Mouse (Mus musculus) layer of hippocampus, adult 8-10 months (tissue): ENCODE measurements around the gene A4galt. TPM values are rescaled to one million over a fixed set of nuclear protein-coding genes. Genes with fewer than 3 reads are reported as not detected.

Source experiments
- DNase-seq, 2 experiments: peaks; one replicate each; pipeline ENCODE4 v3.0.0; 2022; ENCODE audit warnings: low spot score in 2 of 2
- total RNA-seq, 4 experiments: library from RNA; stranded (reverse); gene quantifications; 2 replicates each; pipeline ENCODE4 v1.2.4; 2022

A4galt gene
- total RNA-seq, 4 experiments from 2014 or later, result 3.7 to 4.5 (median 4.3) TPM

DNA sequence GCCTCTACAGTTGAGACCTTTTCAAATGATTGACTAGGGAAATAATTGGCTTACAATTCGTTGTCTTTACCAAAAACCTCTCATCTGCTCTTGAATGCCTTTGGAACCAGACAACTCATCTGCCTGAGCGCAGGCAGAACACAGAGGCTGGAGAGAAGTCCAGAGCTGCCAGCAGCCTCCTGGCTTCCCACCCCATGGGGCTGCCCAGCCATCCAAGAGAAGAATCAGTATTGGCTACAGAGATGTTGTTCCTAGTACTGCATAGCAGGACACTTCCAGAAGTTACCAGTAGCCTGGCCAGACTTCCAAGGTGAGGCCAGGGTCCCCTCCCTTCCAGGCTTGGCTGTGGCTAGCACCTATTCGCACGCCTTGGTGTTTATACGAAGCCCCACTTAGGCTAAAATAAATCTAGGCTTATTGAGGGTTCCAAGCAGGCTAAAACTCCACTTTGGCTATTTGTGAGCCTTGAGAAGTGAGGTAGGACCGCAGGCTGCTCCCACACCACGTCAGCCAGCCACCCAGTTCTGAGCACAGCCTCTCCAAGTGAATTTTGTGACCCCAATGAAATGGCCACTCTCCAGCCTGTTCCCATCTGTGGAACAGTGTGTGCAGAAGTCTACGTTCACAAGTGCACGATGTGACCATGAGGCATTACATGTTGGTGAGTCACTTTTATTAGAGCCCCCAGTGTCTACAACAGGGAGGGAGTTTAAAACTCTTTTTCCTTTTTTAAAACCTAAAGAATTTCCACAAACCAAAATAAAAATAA lies 25.3 kb downstream of the A4galt start:
- DNase-seq, result no peak

DNA sequence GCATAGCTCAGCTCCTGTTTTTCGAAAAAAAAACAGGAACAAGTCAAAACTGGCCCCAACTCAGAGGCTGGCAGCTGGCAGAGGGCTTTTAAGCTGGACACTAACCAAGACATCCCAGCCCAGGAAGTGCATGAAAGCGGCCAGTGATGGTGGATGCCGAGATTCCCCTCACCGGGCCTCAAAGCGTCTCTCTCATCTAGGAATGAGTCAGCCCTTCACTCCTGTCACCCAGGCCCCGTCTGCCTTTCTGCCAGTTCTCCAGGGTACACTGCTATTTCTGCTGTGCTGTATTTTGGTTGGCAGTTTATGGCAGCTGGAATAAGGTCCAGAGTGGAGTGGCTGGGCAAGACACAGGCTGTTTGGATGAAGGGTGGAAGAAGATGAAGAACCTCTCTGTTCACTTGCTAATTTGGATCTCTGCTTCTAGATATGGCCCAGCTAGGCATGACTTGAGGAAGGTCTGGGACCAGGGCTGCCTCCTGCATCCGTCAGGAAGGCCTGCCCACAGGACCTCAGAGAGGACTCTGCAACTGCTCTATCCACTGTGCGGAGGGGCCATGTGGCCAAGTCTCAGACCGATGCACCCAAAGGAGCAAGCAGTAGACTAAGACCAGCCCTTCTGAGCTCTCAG lies 27.3 kb downstream of the A4galt start:
- DNase-seq, result peak in 1 of 2 experiments; percentile 14

DNA sequence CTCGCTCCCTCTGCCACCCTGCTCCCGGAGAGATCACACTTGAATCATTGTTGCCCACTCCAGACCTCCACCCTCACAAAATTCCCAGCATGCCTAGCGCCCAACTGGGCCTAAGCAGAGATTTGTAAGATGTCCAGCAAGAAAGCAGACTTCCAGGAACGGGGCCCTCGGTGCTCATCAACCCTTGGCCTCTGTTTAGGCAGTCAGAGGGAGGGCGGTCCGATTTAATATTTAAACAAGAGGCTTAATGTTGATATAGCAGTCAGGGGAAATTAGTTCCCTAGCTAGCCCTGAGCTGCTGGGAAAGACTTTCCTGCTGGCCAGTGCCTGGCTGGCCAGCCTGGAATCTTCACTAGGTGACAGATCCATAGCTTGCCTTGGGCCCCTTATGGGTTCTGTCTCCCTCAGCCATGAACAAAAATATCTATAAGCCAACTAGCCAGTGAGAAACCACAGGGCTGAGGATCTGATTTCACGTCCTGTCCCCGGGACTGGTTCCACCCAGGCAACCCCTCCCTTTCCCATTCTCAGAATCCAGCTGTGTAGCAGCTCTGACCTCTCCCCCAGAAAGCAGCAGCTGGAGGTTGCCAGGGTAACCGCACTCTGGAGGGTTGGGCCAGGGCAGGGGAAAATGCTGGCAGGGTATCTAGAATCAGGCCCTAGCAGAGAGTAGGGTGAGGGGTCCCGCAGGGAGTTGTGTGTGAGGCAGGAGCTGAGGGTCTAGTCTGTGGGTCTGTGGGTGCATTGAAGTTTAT lies 28.2 kb downstream of the A4galt start:
- DNase-seq, result no peak

DNA sequence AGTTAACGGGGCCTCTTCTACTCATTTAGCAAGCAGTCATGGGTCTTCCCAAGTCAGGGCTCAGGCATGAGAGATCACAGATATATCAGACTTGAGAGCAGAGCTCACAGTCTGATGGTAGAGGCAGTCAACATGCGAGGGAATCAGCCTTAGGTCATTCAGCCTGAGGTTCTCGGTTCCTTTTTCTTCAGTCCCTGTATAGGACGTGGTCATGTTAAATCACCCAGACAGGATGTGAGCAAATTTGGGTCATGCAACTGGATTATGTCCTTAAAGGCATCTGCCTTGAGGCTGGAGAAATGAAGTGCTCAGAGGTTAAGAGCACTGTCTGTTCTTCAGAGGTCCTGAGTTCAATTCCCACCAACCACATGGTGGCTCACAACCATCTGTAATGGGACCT lies 29.9 kb downstream of the A4galt start:
- DNase-seq, result no peak

DNA sequence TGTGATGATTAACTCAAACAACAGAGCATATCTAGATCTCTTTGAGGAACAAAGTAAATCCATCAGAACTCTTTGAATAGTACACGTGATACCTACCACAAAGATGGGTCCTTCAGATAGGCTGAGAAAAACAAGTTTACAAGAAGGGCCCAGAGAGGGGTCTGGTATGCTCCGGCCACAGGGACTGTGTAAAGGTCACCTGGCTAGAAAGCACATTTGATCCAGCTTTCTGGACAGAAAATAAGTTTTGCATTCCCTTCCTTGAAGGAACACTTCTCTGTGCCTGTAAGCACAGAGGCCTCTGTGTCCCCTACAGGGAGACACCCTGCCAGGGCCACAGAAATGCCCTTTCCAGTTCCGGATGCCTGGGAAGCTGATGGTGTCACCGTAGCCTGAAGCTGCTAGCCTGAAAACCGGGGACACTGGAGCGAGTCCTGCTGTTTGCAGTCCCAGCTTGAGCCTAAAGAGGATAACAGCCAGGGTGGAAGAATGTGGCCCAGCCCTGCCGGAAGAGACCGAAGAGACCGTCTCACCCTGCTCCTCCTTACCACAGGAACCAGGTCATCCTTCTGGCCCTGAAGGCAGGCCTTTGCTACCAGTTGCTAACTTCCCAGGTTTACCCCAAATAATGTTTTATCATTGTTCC lies 31.1 kb downstream of the A4galt start:
- DNase-seq, result no peak

DNA sequence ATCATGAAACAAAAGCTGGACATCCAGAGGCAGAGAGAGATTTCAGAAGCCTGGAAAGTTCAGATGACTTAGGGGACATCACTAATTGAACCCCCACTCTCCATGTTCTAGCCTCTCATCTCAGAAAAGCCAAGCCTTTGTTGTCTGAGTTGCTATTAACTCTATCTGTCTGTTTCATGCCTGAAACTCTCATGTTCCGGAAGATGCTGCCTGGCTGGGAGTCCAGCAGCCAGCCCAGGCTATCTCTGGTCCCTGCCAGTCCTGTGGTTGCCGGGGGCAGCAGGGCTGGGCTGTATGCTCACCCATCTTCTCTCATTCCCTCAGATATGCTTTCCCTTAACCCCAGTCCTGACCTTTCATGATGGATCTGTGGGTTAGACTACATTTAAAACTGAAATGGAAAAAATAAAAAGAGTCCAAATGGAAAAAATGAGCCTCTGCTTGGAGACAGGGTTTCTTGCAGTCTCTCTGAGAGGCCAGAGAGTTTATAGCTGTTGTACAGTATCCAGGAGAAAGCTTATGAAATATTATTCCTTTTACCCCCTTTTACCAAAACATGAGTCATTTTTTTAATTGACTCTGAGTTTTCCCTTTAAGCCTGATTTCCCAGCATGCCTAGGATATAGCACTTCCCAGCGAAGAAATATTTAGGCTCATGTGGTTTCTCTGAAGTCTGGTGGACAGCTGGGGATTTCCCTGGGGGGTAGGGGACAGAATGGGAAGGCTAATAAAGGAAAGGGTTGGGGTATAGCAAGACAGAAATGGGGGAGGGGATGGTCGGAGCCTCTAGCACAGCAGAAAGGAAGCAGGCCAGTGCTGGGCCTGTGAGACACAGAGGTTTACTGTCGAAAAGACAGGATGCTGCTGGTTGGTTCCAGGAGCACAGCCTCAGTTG lies 36.0 kb downstream of the A4galt start:
- no peak for DNase-seq

DNA sequence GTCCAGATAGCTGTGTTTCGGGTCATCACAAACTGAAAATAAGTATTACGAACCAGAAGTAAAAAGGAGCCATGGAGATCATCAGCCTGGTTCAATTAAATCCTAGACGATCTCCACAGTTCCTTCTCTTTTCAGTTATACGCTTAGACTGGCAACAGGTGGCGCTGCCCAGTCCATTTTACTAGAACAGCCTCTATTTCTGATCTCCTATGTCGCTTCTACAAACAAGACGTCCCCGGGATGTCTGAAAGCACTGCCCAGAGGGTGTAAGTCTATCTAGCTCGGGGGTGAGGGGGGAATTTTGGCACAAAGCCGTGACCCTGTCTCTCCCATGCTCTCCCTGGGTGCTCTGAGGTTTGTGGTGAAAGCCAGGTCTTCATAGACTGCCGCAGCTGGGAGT lies 41.3 kb downstream of the A4galt start:
- peak; percentile 34 to 62 for DNase-seq

DNA sequence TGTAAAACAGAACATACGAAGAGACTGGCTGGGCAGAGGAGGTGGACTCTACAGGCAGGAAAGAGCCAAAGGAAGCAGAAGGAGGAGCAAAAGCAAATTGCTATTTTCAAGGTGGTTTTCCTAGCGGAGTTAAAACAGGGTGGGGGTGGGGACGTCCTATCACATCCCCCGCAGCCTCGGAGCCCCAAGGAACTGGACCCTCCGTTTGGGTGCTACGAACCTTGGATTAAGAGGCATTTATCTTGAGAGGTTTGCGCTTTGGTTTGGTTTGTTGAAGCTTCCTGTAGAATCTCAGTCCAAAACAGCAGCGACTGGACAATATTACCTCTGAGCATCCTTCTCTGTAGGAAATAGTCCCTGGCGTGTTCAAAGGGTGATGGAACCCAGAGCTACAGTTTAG lies 41.9 kb downstream of the A4galt start:
- DNase-seq, result no peak

DNA sequence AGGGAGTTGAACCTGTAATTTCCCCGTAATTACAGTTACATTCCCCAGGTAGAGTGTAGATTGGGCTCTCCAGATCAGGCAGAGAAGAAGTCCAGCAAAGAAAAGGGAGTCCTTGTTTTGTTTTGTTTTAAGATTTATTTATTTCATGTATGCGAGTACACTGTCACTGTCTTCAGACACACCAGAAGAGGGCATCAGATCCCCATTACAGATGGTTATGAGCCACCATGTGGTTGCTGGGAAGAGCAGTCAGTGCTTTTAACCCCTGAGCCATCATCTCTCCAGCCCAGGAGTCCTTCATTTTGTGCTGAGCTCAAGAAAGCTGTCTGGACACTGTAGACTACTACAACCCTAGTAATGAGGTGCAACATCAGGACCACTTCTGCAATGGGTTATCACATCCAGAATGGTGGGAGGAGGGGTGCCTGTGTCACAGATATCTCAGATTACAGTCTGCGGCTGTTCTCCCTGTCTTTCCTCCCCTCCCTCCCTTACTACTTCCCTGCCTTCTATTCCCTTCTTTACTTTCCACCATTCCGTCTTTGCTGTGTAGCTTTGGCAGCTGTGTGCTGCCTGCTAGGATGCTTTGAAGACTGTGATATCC lies 42.4 kb downstream of the A4galt start:
- DNase-seq, result no peak

DNA sequence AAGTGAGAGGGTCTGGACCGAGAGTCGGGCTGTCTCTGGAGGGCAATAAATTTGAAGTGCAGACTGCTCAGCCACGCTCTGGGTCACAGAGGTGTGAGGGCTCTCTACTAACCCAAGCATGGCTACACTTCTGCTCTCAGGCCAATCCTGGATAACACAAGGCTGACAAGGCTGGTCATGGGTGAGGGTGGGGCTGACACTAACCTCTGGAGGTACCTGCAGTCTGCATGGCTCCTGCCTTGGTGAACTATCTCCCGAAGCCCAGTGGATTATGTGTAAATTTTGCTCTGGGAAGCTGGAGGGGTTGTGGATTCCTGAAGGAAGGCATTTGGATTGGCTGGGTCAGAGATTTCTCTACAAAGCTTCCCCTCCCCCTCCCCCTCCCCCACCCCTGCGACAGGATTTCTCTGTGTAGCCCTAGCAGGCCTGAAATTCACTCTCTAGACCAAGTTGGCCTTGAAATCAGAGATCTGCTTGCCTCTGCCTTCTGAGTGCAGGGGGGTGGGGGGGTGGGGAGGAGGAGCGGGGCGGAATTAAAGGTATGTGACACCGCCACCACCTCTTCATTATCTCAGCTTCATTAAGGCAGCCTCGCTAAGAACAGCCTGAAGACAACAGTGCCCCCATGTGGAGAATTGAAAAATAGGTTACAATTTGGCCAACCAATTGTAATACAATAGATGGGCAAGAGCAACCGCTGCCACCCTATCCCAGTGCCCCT lies 46.7 kb downstream of the A4galt start:
- DNase-seq, result peak; percentile 30 to 54

DNA sequence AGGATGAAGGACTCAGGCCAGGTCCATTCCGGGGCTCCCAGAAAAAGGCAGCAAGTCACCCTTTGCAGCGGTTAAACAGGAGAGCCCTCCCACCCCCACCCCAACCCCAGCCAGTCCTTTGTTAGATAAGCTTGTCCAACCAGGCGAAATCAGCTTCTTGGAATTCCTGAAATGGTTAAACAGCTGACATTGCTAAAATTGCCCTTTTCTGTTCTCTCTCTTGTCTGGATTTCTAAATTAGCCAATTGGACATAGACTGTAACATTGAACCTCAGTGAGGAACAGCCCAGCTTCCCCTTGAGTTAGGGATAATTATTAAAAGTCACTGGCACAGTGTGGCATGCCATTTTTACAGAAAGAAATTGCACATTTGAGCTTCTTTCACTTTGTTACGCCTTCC lies 49.2 kb downstream of the A4galt start:
- DNase-seq, result no peak

DNA sequence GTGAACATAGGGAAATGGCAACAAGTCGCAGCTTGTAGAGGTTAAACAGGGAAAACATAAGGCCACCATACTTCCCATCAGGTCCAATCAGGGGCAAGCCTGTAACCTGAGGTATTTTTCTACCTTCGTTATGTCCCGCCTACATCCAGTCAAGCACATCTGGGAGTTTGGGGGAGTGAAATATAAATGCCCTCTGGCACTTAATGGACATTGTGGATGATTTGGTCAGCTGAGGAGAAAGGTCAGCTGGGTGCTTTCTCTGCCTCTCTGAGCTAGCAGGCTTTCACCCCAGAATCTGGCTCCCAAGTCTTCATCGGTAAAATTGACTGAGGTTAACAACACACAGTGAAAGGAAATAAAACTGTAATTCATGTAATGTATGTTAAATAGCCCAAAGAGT lies 58.2 kb downstream of the A4galt start:
- no peak for DNase-seq

DNA sequence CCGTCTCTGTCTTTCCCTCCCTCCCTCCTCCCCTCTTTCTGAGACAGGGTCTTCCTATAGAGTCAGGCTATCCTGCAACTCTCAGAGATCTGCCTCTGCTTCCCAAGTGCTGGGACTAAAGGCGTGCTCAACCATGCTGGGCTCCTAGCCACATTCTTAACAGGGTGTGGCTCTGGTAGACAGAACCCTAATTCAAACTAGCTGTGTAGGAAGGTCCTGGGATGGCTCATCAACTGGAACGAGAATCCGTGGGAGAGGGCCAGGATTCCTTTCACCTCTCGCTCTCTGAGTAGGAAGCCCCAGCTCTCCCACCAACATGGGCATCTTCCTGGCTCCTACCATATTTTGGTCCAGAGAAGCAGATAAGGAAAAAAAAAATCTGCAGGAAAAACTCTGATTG lies 69.2 kb downstream of the A4galt start:
- no peak for DNase-seq

DNA sequence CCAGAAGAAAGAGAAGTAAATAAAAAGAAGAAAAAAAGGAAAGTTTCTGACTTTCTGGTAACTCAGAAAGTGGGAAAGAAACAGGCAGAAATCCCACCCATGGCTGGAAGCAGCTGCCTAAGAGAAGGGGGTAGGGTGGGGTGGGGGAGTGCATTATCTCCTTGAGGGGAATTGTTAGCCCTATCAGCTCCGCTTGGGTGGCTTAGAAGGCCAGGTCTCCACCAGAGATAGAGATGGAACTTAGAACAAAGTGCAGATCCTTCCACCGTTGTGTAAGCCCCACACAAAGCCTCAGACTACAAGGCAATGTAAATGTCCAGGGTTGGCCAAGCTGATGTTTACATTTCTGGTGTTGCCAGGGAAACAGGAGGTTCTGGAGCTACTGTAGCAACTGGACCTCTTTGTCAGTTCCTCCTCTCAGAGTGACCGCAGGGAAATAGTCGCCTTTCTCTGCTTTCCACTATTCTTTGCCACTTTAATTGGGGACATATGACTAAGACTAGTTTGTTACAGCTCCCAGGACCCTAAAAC lies 69.7 kb downstream of the A4galt start:
- DNase-seq, result no peak

DNA sequence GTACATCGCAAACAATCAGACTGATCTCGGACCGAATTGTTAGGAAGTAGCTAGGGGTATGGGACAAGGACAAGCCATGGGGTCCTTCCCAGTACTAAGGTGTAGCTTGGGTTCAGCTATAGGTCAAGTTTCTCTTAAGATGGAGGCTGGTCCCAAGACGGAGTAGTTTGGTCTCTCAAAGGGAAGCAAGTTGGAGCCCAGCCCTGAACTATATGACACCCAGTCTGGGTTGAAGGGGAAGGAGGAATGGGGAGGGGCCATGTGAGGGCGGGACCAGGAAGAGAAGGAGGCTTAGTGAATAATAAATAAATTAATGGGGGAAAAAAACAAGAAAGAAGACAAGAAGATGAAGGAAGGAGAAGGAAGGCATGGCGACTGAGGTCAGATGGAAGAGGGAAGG lies 71.6 kb downstream of the A4galt start:
- no peak for DNase-seq
